Mouse (Mus musculus) liver (tissue): ENCODE results near the gene Hist1h3f.
"Not testable (repeated sequence)": the region's sequence is repeated elsewhere in the genome, so short reads cannot be mapped to it uniquely, and the experiment has no call there.

ENCODE experiments used
- DNase-seq: peaks from one replicate; pipeline ENCODE4 v3.0.0-alpha.2; 2020; ENCODE audit warnings: mixed read lengths

Gene Hist1h3f

DNA sequence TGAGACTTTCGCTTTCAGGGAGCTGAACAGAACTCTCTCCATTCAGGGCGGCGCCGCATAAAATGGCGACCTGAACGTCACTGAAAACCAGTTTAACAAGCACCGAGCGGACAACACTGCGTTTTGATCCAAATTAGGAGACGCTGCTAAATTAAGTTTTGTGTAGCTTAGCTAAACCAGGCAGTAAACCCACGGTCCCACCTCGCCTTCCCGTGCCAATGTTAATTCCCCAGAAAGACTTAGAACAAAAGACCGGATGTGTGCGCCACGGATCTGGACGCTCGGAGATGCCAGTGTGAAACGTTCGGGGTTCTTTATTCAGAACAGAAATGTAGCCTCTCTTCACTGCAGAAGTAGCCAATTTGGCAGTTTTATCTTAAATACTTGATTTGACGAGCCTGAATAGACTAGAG is 41.2 kb downstream of the Hist1h3f start:
- peak; percentile 85 for DNase-seq

- DNase-seq, result peak; percentile 86
Measured at GRCm38 (mm10) chr13:23585442-23586098, 41.7 kb downstream of the Hist1h3f start.

DNA sequence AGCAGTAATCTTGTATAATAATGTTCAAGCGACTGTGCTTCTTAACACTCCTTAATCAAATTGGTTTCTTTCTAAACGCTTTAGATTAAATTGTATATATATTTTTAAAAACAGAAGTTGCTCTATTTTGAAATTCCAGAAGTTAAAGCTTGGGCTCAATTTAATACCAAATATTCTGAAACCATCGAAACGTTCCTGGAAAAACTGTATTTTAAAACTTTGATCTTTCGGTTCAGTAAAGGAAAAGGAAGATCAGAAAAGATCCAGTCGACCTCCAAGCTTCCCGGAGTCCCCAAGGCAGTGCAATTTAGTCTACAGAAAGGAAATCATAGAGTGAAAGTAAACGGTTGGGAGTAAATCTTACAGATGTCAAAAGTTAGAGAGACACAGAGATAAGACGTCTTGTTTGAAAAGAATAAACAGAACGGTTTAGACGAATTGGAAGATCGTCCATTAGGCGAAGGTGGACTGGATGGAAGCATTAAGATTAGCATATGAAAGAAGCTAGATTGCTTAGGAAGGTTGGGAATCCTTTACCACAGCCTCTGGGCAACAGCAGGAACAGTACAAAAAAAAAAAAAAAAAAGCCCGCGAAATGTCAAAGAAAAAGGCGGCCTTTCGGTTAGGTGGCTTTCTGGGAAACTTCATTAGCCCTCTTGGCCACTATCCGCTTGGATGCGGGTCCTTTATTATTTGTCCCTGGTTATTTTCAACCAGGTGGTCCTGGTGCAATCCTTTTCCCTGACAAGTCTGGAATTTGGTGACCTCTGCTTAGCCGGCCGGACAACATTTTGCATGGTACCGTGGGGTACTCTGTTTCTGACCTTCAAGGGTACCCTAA is 42.5 kb downstream of the Hist1h3f start:
- DNase-seq, result peak; percentile 19

DNA sequence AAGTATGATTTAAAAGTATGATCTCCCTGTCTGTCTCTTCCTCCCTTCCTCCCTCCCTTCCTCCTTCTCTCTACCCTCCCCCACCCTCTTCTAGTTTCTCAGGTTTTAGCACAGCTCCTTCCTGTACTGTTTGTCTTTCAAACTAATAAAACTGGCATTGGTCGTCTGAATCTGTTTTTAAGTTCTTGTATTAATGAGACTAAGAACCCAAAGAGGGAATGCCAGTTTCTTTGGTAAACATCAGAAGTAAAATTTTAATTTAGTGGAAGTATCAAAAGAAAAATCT is 43.0 kb downstream of the Hist1h3f start:
- DNase-seq, result no peak

DNA sequence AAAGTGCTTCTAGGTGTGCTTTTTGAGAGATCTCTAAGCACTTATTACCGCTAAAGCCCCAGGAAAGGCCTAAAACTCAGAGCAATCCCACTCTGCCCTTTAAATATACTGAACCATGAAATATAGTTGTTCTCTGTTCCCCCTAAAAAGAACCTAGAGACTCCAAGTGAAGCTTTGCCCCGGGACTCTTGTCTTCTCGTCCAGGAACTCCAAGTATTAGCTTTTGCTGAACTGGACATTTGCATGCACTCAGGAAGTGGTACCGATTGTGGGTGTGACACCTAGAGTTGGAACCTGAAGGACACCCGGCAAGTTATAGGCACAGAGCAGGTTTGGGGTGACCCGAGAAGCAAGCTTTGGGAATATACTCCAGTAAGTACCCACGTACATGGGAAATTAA is 47.4 kb downstream of the Hist1h3f start:
- no peak for DNase-seq

DNA sequence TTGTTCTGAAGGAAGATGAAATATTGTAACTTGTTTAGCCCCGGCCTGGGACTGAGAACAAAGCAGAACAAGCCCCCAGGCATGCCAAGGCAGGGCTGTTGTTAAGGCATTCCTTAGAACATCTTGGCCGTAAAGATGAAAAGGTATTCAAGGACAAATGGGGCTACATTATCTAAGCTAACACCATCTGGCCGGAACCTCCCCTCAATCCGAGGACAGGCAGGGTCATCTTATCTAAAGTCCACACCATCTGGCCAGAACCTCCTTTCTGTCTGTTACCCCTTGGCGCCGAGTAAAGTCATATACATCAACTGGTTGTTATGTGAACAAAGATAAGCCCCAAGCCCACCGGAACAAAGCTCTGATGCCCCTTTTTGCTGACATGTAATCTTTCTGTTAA is 48.0 kb downstream of the Hist1h3f start:
- DNase-seq, result not testable (repeated sequence)

GRCm38 (mm10) chr13:23592614-23593013 is 48.8 kb downstream of the Hist1h3f start:
- DNase-seq, result no peak

DNA sequence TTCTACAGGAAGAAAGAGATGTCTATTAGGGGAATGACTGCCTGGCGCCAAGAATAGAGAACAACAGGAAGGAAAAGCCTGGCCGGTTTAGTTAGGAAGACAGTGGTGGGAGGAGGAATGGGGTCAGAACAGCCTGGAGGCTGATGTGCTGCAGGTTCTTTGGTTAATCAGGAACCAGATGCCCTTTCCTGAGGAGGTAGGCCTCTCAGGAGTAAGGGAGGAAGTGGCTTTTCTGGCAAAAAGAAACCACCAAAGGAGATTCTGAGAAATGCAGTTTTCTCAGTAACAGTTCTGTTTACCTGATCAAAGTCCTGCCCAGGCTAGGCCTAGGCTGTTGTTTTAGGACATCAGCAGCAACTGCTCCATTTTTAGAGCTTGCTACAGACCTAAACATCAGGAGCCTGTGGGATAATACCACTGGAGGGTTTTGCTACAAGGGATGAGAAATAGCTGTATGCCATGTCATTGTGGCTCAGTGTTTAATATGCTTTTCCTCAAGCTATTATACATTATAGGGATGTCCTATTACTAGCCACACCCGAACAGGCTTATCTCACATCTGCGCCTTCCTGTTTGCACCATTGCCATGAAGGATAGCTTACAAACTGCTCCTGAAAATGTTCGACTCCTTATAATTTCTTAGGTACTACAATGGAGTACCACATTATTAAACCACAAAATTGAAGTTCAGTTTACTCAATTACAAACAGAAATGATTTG is 49.4 kb downstream of the Hist1h3f start:
- peak; percentile 33 for DNase-seq
